Mouse (Mus musculus): ENCODE measurements around the gene Panx1.

Panx1 gene

GRCm38 (mm10) chr9:14970805-14971525, 74.3 kb downstream of the Panx1 start:
- no peak for DNase-seq (ENCODE audit: low spot score)

- DNase-seq (ENCODE audit: low spot score), result no peak
Measured at GRCm38 (mm10) chr9:14970211-14970610, 75.1 kb downstream of the Panx1 start.

- no peak for DNase-seq (ENCODE audit: low spot score)
Measured at GRCm38 (mm10) chr9:14967598-14967997, 77.7 kb downstream of the Panx1 start.

- DNase-seq (ENCODE audit: low spot score), result no peak
Measured at GRCm38 (mm10) chr9:14966787-14967186, 78.5 kb downstream of the Panx1 start.

- DNase-seq (ENCODE audit: low spot score), result no peak
Measured at GRCm38 (mm10) chr9:14965368-14965767, 79.9 kb downstream of the Panx1 start.

GRCm38 (mm10) chr9:14962769-14963168, 82.5 kb downstream of the Panx1 start:
- no peak for DNase-seq (ENCODE audit: low spot score)

- no peak for DNase-seq (ENCODE audit: low spot score)
Measured at GRCm38 (mm10) chr9:14954659-14955058, 90.6 kb downstream of the Panx1 start.

Data from ovary, postnatal 36 days (tissue).